Mouse (Mus musculus): Measurements from ENCODE around the gene Kit. TPM values are rescaled to one million over a fixed set of nuclear protein-coding genes. Genes with fewer than 3 reads are reported as not detected.
A peak's percentile ranks its signal among the peaks of the same experiment; 100 is the strongest.

Gene Kit
- total RNA-seq, 4 experiments from 2014 or later, result 1.00 to 3.4 (median 2.4) TPM

GRCm38 (mm10) chr5:75632846-75633640 lies 58.3 kb downstream of the Kit start:
- DNase-seq (ENCODE audit: low spot score), result no peak

- DNase-seq (ENCODE audit: low spot score), result no peak
Observed at GRCm38 (mm10) chr5:75635385-75635784, 60.7 kb downstream of the Kit start.

GRCm38 (mm10) chr5:75640637-75641036 lies 65.9 kb downstream of the Kit start:
- no peak for DNase-seq (ENCODE audit: low spot score)

- DNase-seq (ENCODE audit: low spot score), result peak; percentile 3
Observed at GRCm38 (mm10) chr5:75647046-75647445, 72.3 kb downstream of the Kit start.

GRCm38 (mm10) chr5:75650566-75650965 lies 75.8 kb downstream of the Kit start:
- no peak for DNase-seq (ENCODE audit: low spot score)

GRCm38 (mm10) chr5:75653431-75653830 lies 78.7 kb downstream of the Kit start:
- DNase-seq (ENCODE audit: low spot score), result no peak

GRCm38 (mm10) chr5:75658575-75658974 lies 83.9 kb downstream of the Kit start:
- DNase-seq (ENCODE audit: low spot score), result no peak

GRCm38 (mm10) chr5:75660342-75660741 lies 85.6 kb downstream of the Kit start:
- no peak for DNase-seq (ENCODE audit: low spot score)

- no peak for DNase-seq (ENCODE audit: low spot score)
Observed at GRCm38 (mm10) chr5:75662466-75662865, 87.8 kb downstream of the Kit start.

GRCm38 (mm10) chr5:75663768-75664167 lies 89.1 kb downstream of the Kit start:
- DNase-seq (ENCODE audit: low spot score), result no peak

GRCm38 (mm10) chr5:75667083-75667482 lies 92.4 kb downstream of the Kit start:
- no peak for DNase-seq (ENCODE audit: low spot score)

- no peak for DNase-seq (ENCODE audit: low spot score)
Observed at GRCm38 (mm10) chr5:75671136-75671788, 96.5 kb downstream of the Kit start.

- DNase-seq (ENCODE audit: low spot score), result no peak
Observed at GRCm38 (mm10) chr5:75676024-75676423, 101.3 kb downstream of the Kit start.

- no peak for DNase-seq (ENCODE audit: low spot score)
Observed at GRCm38 (mm10) chr5:75679896-75680295, 105.2 kb downstream of the Kit start.

- no peak for DNase-seq (ENCODE audit: low spot score)
Observed at GRCm38 (mm10) chr5:75695162-75695809, 120.6 kb downstream of the Kit start.

- no peak for DNase-seq (ENCODE audit: low spot score)
Observed at GRCm38 (mm10) chr5:75696960-75697359, 122.2 kb downstream of the Kit start.

GRCm38 (mm10) chr5:75698556-75698955 lies 123.8 kb downstream of the Kit start:
- no peak for DNase-seq (ENCODE audit: low spot score)

GRCm38 (mm10) chr5:75699081-75699480 lies 124.4 kb downstream of the Kit start:
- no peak for DNase-seq (ENCODE audit: low spot score)

- no peak for DNase-seq (ENCODE audit: low spot score)
Observed at GRCm38 (mm10) chr5:75699516-75699915, 124.8 kb downstream of the Kit start.

GRCm38 (mm10) chr5:75701662-75702061 lies 126.9 kb downstream of the Kit start:
- peak; percentile 26 for DNase-seq (ENCODE audit: low spot score)

- no peak for DNase-seq (ENCODE audit: low spot score)
Observed at GRCm38 (mm10) chr5:75702080-75702479, 127.4 kb downstream of the Kit start.

GRCm38 (mm10) chr5:75704584-75705175 lies 130.0 kb downstream of the Kit start:
- DNase-seq (ENCODE audit: low spot score), result no peak
